Mouse (Mus musculus) MEL (cell line): Measurements from ENCODE around the gene Sars2. TPM values are rescaled to one million over a fixed set of nuclear protein-coding genes. Genes with fewer than 3 reads are reported as not detected.

Experiments
- DNase-seq: peaks from one replicate; pipeline ENCODE4 v3.0.0; 2011; ENCODE audit warnings: low read depth, low spot score
- H3K27ac ChIP-seq: 2 replicates; pipeline ENCODE4 v1.5.1; 2012; ENCODE audit warnings: low read depth, mild to moderate bottlenecking, control low read depth, low read length, moderate library complexity; ENCODE audit not compliant: control insufficient read depth
- H3K27me3 ChIP-seq, 2 experiments: fragments of 150-350 bp in 1 of 2; sonication (generic) in 1 of 2; 2 replicates each; pipeline ENCODE4 v1.6.1; 2012; ENCODE audit warnings: low read length in 2 of 2, mild to moderate bottlenecking in 2 of 2, improper control_type of control experiment in 1 of 2, moderate library complexity in 1 of 2; ENCODE audit not compliant: insufficient read depth in 2 of 2, control insufficient read depth in 1 of 2
- H3K36me3 ChIP-seq, 2 experiments: 2 replicates each; pipeline ENCODE4 v1.6.1; 2012 to 2014; ENCODE audit warnings: low read length in 2 of 2, improper control_type of control experiment in 1 of 2, inconsistent platforms in 1 of 2, mild to moderate bottlenecking in 1 of 2; ENCODE audit not compliant: insufficient read depth in 2 of 2, control insufficient read depth in 1 of 2
- H3K4me1 ChIP-seq, 2 experiments: fragments of 150-350 bp in 1 of 2; sonication (generic) in 1 of 2; 2 replicates each; pipeline ENCODE4 v1.6.1; 2012; ENCODE audit warnings: low read length in 2 of 2, improper control_type of control experiment in 1 of 2, mild to moderate bottlenecking in 1 of 2; ENCODE audit not compliant: insufficient read depth in 2 of 2, control insufficient read depth in 1 of 2
- H3K4me3 ChIP-seq, 2 experiments: fragments of 150-350 bp in 1 of 2; sonication (generic) in 1 of 2; 2 replicates each; pipeline ENCODE4 v1.5.1; 2012; ENCODE audit warnings: low read depth in 2 of 2, low read length in 2 of 2, mild to moderate bottlenecking in 2 of 2, moderate library complexity in 2 of 2, control low read depth in 1 of 2, improper control_type of control experiment in 1 of 2; ENCODE audit not compliant: control insufficient read depth in 1 of 2, insufficient read depth in 1 of 2
- H3K79me2 ChIP-seq: 2 replicates; pipeline ENCODE4 v1.6.1; 2012; ENCODE audit warnings: mild to moderate bottlenecking, low read length, moderate library complexity; ENCODE audit not compliant: control insufficient read depth, poor library complexity, insufficient read depth
- H3K9ac ChIP-seq: 2 replicates; pipeline ENCODE4 v1.6.1; 2012; ENCODE audit warnings: low read depth, mild to moderate bottlenecking, control low read depth, low read length, moderate library complexity; ENCODE audit not compliant: control insufficient read depth, poor library complexity, severe bottlenecking
- H3K9me3 ChIP-seq: fragments of 150-350 bp; sonication (generic); replicated peaks from 2 replicates; pipeline ENCODE4 v1.6.1; 2012; ENCODE audit warnings: mild to moderate bottlenecking, low read length, improper control_type of control experiment, moderate library complexity; ENCODE audit not compliant: insufficient read depth
- BHLHE40 ChIP-seq: IDR thresholded peaks from 2 replicates; pipeline ENCODE4 v1.6.1; 2012; ENCODE audit warnings: low read depth, mild to moderate bottlenecking, inconsistent platforms, low read length, improper control_type of control experiment, borderline replicate concordance
- CHD1 ChIP-seq: IDR thresholded peaks from 2 replicates; pipeline ENCODE4 v1.6.1; 2012; ENCODE audit warnings: low read depth, mild to moderate bottlenecking, inconsistent platforms, low read length, improper control_type of control experiment
- CHD2 ChIP-seq: IDR thresholded peaks from 2 replicates; pipeline ENCODE4 v1.6.1; 2011; ENCODE audit warnings: low read length, improper control_type of control experiment
- CTCF ChIP-seq, 3 experiments: IDR thresholded peaks in 2 of 3; conservative IDR thresholded peaks in 1 of 3; 2 replicates each; pipeline ENCODE4 v1.5.1; 2011 to 2012; ENCODE audit warnings: low read length in 3 of 3, low read depth in 2 of 3, mild to moderate bottlenecking in 2 of 3, improper control_type of control experiment in 1 of 3, inconsistent platforms in 1 of 3, mixed read lengths in 1 of 3, moderate library complexity in 1 of 3; ENCODE audit not compliant: control insufficient read depth in 1 of 3, insufficient read depth in 1 of 3, poor library complexity in 1 of 3, severe bottlenecking in 1 of 3
- E2F4 ChIP-seq: IDR thresholded peaks from 2 replicates; pipeline ENCODE4 v1.6.1; 2011; ENCODE audit warnings: low read depth, low read length, improper control_type of control experiment, borderline replicate concordance
- ELF1 ChIP-seq: IDR thresholded peaks from 2 replicates; pipeline ENCODE4 v1.6.1; 2014; ENCODE audit warnings: low read depth, mild to moderate bottlenecking, inconsistent platforms, low read length, improper control_type of control experiment, moderate library complexity
- ETS1 ChIP-seq: IDR thresholded peaks from 2 replicates; pipeline ENCODE4 v1.6.1; 2012; ENCODE audit warnings: low read depth, mild to moderate bottlenecking, inconsistent platforms, low read length, improper control_type of control experiment, moderate library complexity
- GABPA ChIP-seq: IDR thresholded peaks from 2 replicates; pipeline ENCODE4 v1.6.1; 2012; ENCODE audit warnings: low read depth, mild to moderate bottlenecking, inconsistent platforms, low read length, improper control_type of control experiment, moderate library complexity
- GATA1 ChIP-seq: IDR thresholded peaks from 2 replicates; pipeline ENCODE4 v1.6.1; 2011; ENCODE audit warnings: low read depth, low read length, improper control_type of control experiment
- HCFC1 ChIP-seq: IDR thresholded peaks from 2 replicates; pipeline ENCODE4 v1.6.1; 2012; ENCODE audit warnings: low read depth, mild to moderate bottlenecking, inconsistent platforms, low read length, improper control_type of control experiment, moderate library complexity
- JUND ChIP-seq: IDR thresholded peaks from 2 replicates; pipeline ENCODE4 v1.6.1; 2011; ENCODE audit warnings: low read depth, mild to moderate bottlenecking, improper control_type of control experiment, low read length
- KAT2A ChIP-seq: conservative IDR thresholded peaks from 2 replicates; pipeline ENCODE4 v1.6.1; 2012; ENCODE audit warnings: low read depth, low read length, improper control_type of control experiment, inconsistent platforms
- MAFK ChIP-seq: IDR thresholded peaks from 2 replicates; pipeline ENCODE4 v1.6.1; 2011; ENCODE audit warnings: low read depth, mild to moderate bottlenecking, low read length, improper control_type of control experiment, borderline replicate concordance
- MAZ ChIP-seq: IDR thresholded peaks from 2 replicates; pipeline ENCODE4 v1.6.1; 2012; ENCODE audit warnings: low read depth, mild to moderate bottlenecking, inconsistent platforms, low read length, improper control_type of control experiment
- MEF2A ChIP-seq: IDR thresholded peaks from 2 replicates; pipeline ENCODE4 v1.6.1; 2014; ENCODE audit warnings: low read depth, mild to moderate bottlenecking, inconsistent platforms, low read length, improper control_type of control experiment; ENCODE audit not compliant: poor library complexity, insufficient replicate concordance, severe bottlenecking; ENCODE audit errors: extremely low read depth
- MXI1 ChIP-seq: IDR thresholded peaks from 2 replicates; pipeline ENCODE4 v1.6.1; 2011; ENCODE audit warnings: mild to moderate bottlenecking, low read depth, low read length, improper control_type of control experiment
- MYB ChIP-seq: IDR thresholded peaks from 2 replicates; pipeline ENCODE4 v1.6.1; 2011; ENCODE audit warnings: mild to moderate bottlenecking, low read depth, low read length, improper control_type of control experiment
- MYC ChIP-seq: IDR thresholded peaks from 2 replicates; pipeline ENCODE4 v1.6.1; 2011; ENCODE audit warnings: low read depth, mild to moderate bottlenecking, low read length, improper control_type of control experiment, moderate library complexity
- NELFE ChIP-seq: IDR thresholded peaks from 2 replicates; pipeline ENCODE4 v1.6.1; 2011; ENCODE audit warnings: low read depth, low read length, improper control_type of control experiment
- NRF1 ChIP-seq: IDR thresholded peaks from 2 replicates; pipeline ENCODE4 v1.6.1; 2014; ENCODE audit warnings: low read depth, mild to moderate bottlenecking, inconsistent platforms, low read length, improper control_type of control experiment, moderate library complexity; ENCODE audit not compliant: poor library complexity, insufficient read depth, severe bottlenecking
- POLR2A ChIP-seq, 2 experiments: IDR thresholded peaks; 2 replicates each; pipeline ENCODE4 v1.6.1; 2011 to 2012; ENCODE audit warnings: low read length in 2 of 2, mild to moderate bottlenecking in 2 of 2, control low read depth in 1 of 2, improper control_type of control experiment in 1 of 2, low read depth in 1 of 2, moderate library complexity in 1 of 2; ENCODE audit not compliant: control insufficient read depth in 1 of 2, insufficient read depth in 1 of 2, poor library complexity in 1 of 2
- POLR2AphosphoS2 ChIP-seq: IDR thresholded peaks from 2 replicates; pipeline ENCODE4 v1.6.1; 2011; ENCODE audit warnings: low read length, improper control_type of control experiment
- POLR2AphosphoS5 ChIP-seq: IDR thresholded peaks from 2 replicates; pipeline ENCODE4 v1.6.1; 2012; ENCODE audit warnings: low read depth, borderline replicate concordance, mild to moderate bottlenecking, inconsistent platforms, low read length, moderate library complexity, mixed read lengths
- RAD21 ChIP-seq: IDR thresholded peaks from 2 replicates; pipeline ENCODE4 v1.6.1; 2011; ENCODE audit warnings: mild to moderate bottlenecking, low read depth, low read length, improper control_type of control experiment
- RCOR1 ChIP-seq: IDR thresholded peaks from 2 replicates; pipeline ENCODE4 v1.6.1; 2012; ENCODE audit warnings: low read depth, mild to moderate bottlenecking, inconsistent platforms, low read length, improper control_type of control experiment
- SMC3 ChIP-seq: IDR thresholded peaks from 2 replicates; pipeline ENCODE4 v1.6.1; 2011; ENCODE audit warnings: low read depth, low read length, improper control_type of control experiment
- TAL1 ChIP-seq: IDR thresholded peaks from 2 replicates; pipeline ENCODE4 v1.6.1; 2012; ENCODE audit warnings: mild to moderate bottlenecking, inconsistent platforms, low read length, moderate library complexity, mixed read lengths
- TBP ChIP-seq: IDR thresholded peaks from 2 replicates; pipeline ENCODE4 v1.8.0; 2011; ENCODE audit warnings: low read depth, low read length, improper control_type of control experiment
- UBTF ChIP-seq: IDR thresholded peaks from 2 replicates; pipeline ENCODE4 v1.6.1; 2012; ENCODE audit warnings: low read depth, mild to moderate bottlenecking, inconsistent platforms, low read length, improper control_type of control experiment, moderate library complexity, borderline replicate concordance; ENCODE audit not compliant: insufficient read depth
- USF1 ChIP-seq: IDR thresholded peaks from 2 replicates; pipeline ENCODE4 v1.6.1; 2014; ENCODE audit warnings: low read depth, mild to moderate bottlenecking, inconsistent platforms, low read length, improper control_type of control experiment, moderate library complexity
- USF2 ChIP-seq, 2 experiments: IDR thresholded peaks; 2 replicates each; pipeline ENCODE4 v1.6.1; 2011 to 2012; ENCODE audit warnings: improper control_type of control experiment in 2 of 2, low read length in 2 of 2, borderline replicate concordance in 1 of 2, inconsistent platforms in 1 of 2, low read depth in 1 of 2, mild to moderate bottlenecking in 1 of 2; ENCODE audit not compliant: insufficient read depth in 1 of 2
- ZKSCAN1 ChIP-seq: IDR thresholded peaks from 2 replicates; pipeline ENCODE4 v1.6.1; 2012; ENCODE audit warnings: low read depth, mild to moderate bottlenecking, inconsistent platforms, low read length, improper control_type of control experiment, moderate library complexity
- polyA plus RNA-seq, 2 experiments: library from polyadenylated mRNA; stranded (reverse) in 1 of 2; unstranded in 1 of 2; fragments of >175 nt in 1 of 2; fragments of >200 nt in 1 of 2; gene quantifications; 2 replicates each; pipeline versions ENCODE4 v1.2.1 to v1.2.4; 2012; ENCODE audit warnings: low replicate concordance in 2 of 2, low read depth in 1 of 2; ENCODE audit not compliant: insufficient read length in 2 of 2, insufficient read depth in 1 of 2, missing spikeins in 1 of 2
- total RNA-seq: library from RNA; depleted of rRNA; stranded (reverse); fragments of 300-350 nt; gene quantifications from 2 replicates; pipeline ENCODE4 v1.2.3, GENCODE M21; 2012

Gene Sars2
- total and polyA plus RNA-seq, 3 experiments = 19.2 to 51.4 TPM; not detected in 1

DNA sequence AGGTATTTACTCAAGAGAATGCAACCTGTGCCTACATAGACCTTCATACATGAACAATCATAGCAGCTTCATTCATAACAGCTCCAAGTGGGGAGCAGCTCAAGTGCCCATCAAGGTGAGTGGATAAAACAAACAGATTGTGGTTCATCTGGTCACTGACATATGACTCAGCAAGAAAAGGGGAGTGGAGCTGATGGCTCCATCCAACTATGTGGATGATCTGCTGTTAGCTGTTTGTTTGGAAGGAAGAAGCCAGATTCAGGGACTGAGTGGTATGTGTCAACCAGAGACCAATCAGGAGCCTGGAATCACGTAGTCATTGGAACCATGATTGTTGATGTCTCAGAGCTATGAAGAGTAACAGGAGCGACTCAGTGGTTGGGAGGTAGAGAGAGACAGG lies 17.2 kb upstream of the Sars2 start:
- TF ChIP-seq TAL1 (no peak), CHD1 (no peak), ETS1 (no peak), RCOR1 (no peak)
- Histone ChIP-seq H3K9ac (no peak overlapping the region), H3K9me3 (no peaks in the 10 kb centered on the region), H3K27me3 (no peaks in the 10 kb centered on the region), H3K27ac (no peak overlapping the region), H3K79me2 (no peaks in the 10 kb centered on the region), H3K36me3 (no peaks in the 10 kb centered on the region), H3K4me3 (no peak overlapping the region), H3K4me1 (no peaks in the 10 kb centered on the region)
- no peak for DNase-seq

DNA sequence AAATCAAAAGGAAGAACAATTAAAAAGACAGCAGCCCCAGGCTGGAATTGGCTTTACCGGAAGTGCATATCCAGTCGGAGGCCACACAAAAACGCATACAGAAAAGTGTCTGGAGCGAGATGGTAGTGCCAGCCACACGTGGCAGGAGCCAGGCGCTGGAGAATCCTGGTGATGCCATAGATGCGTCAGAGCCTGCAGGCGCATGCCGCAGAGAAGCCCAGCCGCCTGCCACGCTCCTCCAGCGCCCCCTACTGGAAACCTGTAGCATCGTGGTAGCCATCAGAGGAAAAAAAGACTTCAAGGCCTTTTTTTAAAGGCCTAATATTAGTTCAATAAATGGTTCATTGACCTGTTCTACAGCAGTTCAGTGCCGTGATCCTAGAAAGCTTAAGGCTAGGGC lies 15.2 kb upstream of the Sars2 start:
- Histone ChIP-seq H3K9me3 (no peaks in the 10 kb centered on the region), H3K36me3 (no peaks in the 10 kb centered on the region), H3K4me3 (peak overlapping the region; percentile 48 to 50; a peak in 3 of 4 replicates), H3K79me2 (no peaks in the 10 kb centered on the region), H3K4me1 (no peaks in the 10 kb centered on the region), H3K9ac (peak overlapping the region; percentile 59), H3K27ac (no peak overlapping the region), H3K27me3 (no peaks in the 10 kb centered on the region)
- DNase-seq = peak; percentile 88
- TF ChIP-seq NRF1 (peak; percentile 60), USF2 (IDR thresholded peaks at IDR 0.05; ENCODE audit: borderline replicate concordance in 1 of 2, insufficient read depth in 1 of 2, low read depth in 1 of 2, low read length in 2 of 2) (no peak), MAFK (no peak), TBP (no peak), CTCF (IDR thresholded peaks at IDR 0.05 in 2 of 3, conservative IDR thresholded peaks at IDR 0.05 in 1 of 3; ENCODE audit: control insufficient read depth in 1 of 3, insufficient read depth in 1 of 3, low read depth in 2 of 3, low read length in 3 of 3, poor library complexity in 1 of 3, severe bottlenecking in 1 of 3) (peak; percentile 93 to 97 (median 96)), HCFC1 (0 out of 2 replicates have a peak, but pooled peaks have one; percentile 14), ETS1 (no peak), GATA1 (no peak), E2F4 (no peak), TAL1 (no peak), MXI1 (peak; percentile 85), POLR2AphosphoS2 (no peak), ZKSCAN1 (no peak), NELFE (peak; percentile 32; the same call in 1 of the 2 replicates), SMC3 (peak; percentile 77), MEF2A (no peak), JUND (no peak), GABPA (no peak), MYC (peak; percentile 79; the same call in 1 of the 2 replicates), MYB (no peak), RCOR1 (no peak), CHD2 (no peak), MAZ (no peak), ELF1 (no peak), KAT2A (no peak), POLR2A (IDR thresholded peaks at IDR 0.05; ENCODE audit: control insufficient read depth in 1 of 2, insufficient read depth in 1 of 2, low read depth in 1 of 2, low read length in 2 of 2, poor library complexity in 1 of 2) (no peak), BHLHE40 (no peak; the same call in 1 of the 2 replicates), POLR2AphosphoS5 (no peak), USF1 (0 out of 2 replicates have a peak, but pooled peaks have one; percentile 11), RAD21 (peak; percentile 89), UBTF (no peak)
